Mouse (Mus musculus) urinary bladder, adult 2 months (tissue): ENCODE data around the gene Ndufb2. TPM values are rescaled to one million over a fixed set of nuclear protein-coding genes. Genes with fewer than 3 reads are reported as not detected.

Experiments
- DNase-seq: peaks from one replicate; pipeline ENCODE4 v3.0.0; 2022; ENCODE audit warnings: low spot score
- polyA plus RNA-seq: library from polyadenylated mRNA; depleted of rRNA; stranded (reverse); fragments of >200 nt; gene quantifications from 2 replicates; pipeline ENCODE4 v1.2.3, GENCODE M21; 2012; rRNA removed

Gene Ndufb2
- 141 and 189 TPM in 2 replicates for polyA plus RNA-seq

DNA sequence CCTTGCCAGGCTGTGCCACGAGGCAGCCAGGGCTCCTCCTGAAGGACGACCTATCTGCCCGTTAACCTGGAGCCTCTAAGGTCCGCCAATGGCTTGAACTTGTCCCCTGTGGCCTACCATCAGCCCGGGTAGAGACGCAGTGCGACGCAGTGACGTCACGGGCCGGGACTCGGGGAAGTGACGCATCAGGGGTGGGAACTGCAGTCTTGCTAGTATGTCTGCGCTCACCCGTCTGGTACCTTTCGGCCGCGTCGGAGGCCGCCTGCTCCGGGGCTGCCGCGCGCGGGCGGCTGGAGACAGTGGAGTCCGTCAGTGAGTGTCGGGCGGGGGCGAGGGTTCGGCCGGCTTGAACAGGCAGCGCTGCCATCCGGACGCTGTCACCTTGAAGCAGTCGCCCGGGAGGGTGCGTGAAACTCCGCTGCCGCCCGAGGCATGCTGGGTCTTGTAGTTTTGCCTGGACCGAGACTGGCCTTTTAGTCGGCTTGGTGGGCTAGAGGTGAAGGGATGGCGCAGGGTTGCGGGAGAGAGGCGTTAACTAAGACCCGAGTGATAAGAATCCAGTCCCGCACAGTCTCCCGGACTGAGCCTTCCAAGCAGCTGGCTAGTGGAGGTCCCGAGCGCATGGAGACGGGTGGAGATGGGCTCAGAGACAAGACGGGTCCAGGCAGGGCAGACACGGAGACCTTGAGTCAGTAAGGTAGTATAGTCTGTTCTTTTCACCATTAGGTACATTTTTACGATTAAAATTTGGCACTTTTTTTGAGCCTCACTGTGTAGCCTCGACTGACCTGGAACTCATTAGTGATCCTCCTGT lies at the start of gene Ndufb2:
Gene Ndufb2 (plus strand): TSS at position 174 of the 814 bp plus-strand sequence.
- DNase-seq: peak; percentile 94

DNA sequence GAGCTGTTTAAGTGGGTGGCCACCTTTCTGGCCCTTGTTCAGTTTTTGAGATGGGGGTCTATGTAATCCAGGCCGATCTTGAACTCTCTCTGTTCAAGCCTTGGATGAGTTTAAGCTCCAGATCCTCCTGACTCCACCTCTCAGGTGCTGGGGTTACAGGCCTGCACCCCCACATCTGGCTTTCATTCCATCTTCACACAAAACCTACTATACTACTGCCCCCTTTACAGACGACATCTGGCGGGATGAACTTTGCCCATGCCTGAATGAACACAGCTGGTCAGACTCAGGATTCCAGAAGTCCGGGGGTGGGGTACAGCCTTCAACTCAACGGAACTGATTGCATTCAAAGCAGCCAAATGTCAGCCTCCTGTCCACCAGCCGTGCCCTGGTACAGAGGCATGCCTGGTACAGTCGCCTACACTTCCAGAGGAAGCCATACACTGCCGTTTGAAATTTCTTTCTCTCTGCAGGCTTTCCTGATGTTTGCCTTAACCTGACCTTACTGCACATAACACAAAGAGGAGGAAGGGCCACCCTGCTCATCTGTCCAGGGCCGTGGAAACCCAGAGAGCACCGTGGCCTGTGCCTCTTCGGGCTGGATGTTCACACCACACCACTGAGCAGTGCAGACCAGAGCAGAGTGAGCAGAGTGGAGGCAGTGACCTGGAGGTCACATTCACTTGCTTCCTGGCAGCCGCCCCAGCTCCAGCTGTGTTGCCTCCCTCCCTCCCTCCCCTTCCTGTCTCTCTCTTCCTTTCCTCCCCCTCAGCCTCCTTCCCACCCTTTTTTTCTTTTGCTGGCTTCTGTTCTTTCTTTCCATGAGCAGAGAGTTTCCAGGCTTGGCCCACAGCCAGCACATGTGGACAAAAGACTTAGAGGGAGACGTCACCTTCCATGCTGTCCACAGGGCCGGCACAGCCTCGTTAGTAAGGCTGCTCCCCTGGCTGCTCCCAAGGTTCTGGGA lies 49.5 kb upstream of the Ndufb2 start:
- no peak for DNase-seq

DNA sequence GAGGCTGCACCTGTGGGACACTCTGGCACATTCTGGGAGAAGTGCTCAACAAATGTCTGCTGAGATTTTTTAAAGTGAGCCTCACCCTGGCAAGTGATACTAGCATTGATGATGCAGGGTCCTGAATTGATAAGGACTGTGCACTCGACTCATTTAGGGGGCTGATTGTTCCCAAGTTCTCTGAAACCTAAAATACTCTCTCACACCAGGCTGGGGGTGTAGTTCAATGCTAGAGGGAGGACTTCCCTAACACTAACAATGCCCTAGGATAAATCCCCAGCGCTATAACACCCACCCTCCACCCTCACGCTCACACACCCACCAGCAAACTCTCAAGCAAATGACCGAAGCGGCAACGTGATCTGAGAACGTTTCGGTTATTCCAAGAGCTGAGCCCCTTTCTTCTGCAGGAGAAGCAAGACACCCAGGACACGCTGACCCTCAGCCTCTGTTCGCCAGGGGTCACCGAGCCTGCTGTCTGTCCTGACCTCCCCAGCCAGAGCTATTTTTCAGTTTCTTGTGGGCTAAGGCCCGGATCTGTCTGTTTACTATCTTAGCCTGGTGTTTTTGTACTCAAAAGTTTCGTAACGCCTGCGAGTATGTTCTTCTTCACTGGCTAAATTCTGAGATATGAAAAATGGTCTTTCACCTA lies 48.5 kb upstream of the Ndufb2 start:
- DNase-seq: no peak

DNA sequence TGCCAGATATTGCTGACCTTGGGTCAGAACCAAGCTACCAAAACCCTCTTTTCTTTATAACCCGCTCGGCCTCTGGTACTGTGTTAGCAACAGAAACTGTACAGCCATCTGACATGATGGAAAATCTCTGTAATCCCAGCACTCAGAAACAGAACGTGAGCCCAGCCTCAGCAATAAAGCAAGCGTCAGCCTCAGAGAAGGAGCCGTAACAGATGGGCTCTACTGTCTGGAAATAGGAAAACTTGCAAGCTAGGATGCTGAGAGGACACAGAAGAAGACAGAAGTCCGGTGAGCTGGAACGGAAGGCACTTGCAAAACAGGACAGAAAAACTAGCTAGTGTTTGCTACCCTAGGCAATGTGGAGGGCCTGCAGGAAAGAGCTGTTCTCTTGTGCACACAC lies 46.9 kb upstream of the Ndufb2 start:
- DNase-seq: no peak

DNA sequence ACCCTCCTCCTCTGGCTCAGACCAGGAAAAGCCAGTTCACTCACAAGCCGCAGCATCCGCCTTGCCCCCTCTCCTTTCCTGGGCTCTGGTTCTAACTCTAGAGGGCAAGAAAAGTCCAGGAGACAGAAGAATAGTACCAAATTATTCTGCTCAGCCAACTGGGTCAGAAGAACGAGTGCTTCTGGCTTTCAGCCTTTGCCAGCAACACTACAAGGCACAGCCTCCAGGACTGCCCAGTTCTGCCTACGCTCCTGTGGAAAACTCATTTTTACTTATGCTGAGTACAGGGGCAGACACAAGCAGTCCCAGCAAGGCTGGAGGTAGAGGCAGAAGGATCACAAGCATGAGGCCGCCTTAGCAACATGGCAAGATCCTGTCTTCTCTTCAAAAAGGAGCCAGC lies 44.3 kb upstream of the Ndufb2 start:
- DNase-seq: no peak

DNA sequence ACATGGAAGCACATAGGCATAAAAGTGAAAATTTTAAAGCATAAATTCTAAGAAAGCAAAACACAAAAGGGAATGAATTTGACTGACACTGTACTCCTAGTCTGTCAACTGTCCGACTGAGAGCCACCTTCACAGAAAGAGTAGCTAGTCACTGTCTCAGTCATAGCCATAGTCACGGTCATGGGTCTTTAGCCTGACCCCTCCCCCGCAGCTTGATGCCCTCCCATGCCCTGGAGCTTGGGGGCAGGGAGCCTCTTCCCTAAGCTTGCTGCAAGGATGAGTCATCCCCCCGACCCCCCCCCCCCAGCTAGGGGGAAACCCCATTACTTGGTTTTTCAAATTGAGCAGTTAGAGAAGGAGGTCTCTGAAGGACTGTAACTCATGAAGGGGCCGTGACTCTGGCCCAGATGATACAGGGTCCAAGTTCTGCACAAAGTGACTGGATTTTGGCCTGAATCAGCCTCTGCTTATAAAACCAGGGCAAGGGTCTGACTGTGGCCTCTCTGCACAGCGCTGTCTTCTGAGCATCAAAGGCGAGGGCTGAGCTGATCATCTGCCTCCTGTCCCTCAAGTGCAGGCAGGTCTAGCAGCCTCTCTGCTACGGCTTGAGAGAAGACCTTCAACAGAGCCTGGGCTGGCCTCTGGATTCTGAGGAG lies 40.3 kb upstream of the Ndufb2 start:
- DNase-seq: no peak

DNA sequence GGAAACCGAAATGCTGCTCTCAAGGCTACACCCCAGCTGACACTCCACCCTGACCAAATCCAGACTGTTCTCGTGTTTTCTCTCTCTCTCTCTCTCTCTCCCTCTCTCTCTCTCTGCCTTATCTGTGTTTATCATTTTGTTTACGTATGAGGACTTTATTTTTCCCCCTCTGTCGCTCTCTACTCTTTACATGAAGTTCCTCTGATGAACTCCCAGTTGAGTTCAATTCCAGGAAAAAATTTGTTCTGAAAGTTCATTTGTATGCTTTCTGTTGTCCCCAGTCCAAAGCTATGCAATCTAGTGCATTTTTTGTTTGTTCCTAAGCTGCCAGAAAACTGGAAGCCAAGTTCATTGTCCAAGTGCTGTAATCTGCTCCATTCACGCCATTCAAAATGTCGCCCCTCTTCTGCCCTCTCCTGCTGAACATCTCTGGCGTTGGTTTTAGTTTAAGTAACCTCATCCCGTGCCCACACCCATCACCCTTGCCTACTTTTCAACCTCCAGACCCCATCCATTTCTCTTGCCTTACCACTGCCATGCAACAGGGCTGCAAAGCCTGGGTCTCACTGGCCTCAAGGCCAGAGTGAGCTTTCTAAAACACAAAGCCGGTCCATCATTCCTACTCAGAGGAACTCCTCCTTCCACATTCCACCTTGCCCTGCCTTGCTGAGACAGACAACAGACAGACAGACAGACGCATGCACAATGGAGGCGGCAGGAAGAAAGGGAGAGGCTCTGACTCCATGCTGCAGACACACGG lies 37.3 kb upstream of the Ndufb2 start:
- no peak for DNase-seq

DNA sequence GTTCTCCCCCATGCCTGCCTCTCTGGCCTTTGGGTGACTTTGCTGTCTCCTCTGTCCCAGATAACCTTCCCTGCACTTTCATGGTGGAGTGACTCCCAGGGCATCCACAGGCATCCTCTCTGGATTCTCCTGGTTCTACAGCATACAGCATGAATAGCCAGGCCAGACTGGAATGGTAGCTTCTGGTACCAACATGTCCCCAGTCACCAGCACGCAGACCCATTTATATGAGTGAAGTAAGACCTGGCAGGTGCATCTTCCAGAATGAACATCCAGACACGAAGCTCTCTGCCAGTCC lies 36.8 kb upstream of the Ndufb2 start:
- DNase-seq: no peak

DNA sequence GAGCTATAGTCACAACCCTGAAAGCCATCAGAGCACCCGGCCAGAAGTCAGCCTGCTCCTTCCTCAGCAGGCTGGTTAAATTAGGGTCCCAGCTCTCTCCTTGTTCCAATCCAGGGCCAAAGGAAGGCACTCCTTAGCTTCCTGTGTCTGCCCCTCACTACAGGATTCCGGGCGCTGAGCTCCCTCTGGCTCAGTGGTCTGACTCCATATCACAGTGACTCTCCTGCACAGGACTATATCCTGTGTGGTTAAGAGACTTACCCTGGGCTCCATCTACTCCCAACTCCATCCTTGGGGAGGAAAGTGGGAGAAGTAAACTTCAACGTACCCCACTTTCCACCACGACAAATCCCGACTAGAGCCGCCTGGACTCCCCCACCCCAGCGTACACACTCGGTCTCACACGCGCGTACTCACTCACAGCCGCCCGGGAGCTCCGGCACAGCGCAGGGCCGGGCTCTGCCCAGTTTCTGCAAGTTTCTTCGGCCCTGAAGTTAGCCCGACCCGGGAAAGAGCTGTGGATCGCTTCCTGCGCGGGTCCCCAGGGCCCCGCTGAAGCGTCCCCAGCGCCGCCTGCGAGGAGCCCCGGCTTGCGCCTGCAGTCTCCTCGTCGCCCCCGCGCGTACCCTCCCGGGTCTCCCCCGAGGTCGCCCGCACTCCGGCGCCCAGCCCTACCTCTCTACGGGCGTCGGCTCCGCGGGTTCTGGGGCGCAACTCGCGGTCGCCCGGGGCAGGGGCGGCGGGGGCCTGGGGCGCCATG lies 35.3 kb upstream of the Ndufb2 start:
- no peak for DNase-seq

DNA sequence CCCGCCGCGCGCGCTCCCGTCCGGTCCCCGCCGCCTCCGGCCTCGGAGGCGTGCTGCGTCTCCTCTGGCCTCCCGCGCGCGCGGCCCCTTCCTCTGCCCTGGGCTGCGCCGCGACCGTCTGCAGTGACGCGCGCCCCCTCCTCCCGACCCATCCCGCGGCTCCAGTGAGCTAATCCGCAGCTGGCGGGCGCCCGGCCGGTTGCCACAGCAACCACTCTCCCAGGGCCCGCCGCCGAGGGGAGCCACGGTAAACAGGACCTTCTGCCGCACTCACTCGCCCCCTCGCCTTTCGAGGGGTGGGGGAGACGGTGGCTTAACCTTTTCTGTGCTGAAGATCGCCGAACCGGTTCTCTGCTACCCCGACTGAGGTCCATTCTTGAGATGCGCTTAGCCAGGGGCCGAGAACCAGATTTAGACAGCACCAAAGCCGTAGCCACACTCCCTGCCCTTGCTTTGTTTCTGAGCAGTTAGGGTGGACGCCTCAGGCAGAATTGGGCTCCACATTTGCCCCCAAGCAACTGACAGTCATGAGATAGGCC lies 34.6 kb upstream of the Ndufb2 start, which contains the start of gene Dennd2a:
Gene Dennd2a (minus strand): TSS at position 145 of the 539 bp plus-strand sequence.
- DNase-seq: peak; percentile 37

DNA sequence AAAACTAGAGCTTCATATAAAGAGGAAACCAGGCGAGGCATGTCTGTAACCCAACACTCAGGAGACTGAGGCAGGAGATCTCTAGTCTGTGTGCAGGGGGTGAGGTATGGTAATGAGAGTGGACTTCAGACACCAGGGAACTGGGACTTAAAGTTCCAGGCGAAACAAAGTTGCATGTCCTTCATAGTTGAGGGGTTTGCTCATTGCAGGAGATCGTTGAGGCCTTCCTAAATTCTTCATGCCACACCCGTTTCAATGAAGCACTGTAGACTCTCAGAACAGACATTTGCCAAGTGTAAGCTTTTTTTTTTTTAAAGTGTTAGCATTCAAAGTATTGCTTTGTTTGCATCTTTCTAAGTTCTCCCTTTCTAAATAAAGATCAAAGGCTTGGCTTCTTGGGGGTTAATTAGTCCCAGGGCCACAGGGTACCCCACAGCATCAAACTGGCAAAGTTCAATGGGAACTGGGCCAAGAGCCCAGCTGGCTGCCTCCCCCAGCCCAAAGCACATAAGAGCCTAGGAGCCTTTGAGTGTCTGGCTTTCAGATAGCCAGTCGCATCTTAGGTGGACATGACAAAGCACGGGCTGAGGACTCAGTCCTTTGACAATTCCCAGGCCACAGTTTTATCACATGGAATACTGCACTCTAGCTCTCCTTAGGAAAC lies 33.0 kb upstream of the Ndufb2 start:
- no peak for DNase-seq

DNA sequence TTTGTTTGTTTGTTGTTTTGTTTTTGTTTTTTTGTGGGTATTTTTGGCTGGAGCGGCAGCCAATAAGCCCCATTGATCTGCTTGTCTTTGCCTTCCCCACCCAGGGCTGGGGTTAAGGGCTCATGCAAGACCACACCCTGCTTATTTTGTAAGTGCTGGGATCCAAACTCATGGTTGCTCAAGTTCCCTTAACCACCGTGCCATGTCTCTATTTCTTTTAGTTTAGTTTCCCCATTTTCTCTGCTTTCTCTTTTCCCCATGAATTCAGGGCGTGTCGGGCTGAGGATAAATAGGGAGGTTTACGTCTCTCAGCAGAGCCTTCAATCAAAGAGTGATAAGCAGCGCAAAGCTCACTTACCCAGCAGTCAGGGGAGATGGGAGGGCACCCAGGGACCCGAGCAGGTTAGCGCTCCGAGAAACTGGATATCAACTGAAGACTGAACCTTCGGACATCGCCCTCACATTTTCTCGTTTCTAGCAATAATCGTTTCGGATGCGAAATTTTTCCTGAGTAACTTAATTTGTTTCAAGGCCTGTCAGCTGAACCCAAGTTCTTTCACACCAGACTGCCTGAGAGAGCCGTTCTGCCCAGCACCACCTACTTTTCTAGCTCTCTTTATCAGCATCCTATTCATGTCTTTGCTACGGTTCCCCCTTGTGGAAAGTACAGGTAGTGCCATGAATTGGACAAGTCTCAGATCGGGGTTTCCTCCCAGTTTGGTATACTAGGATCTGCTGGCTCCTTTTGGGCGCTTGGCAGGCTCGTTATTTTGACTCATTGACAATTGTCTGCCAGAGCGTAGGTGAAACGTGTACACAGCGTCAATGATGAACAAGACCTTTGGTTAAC lies 30.0 kb upstream of the Ndufb2 start:
- DNase-seq: no peak

DNA sequence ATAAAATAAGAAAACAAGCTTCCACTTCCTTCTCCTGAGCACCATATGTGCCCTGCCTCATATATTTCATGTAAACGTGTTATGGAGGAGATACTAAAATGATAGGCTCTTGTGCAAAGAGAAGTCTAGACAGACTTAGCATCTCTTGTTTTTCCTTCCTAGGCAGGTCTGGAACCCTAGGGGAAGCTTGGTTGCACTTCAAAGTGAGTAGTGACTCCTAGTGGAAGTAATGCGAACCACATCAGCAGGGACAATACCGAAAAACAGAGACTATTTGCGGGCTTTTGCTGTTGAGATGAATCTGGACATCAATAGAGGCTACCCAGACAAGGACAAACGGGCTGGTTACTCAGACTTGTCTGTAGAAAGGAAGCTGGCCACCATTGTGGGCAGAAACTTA lies 24.8 kb upstream of the Ndufb2 start:
- DNase-seq: no peak

DNA sequence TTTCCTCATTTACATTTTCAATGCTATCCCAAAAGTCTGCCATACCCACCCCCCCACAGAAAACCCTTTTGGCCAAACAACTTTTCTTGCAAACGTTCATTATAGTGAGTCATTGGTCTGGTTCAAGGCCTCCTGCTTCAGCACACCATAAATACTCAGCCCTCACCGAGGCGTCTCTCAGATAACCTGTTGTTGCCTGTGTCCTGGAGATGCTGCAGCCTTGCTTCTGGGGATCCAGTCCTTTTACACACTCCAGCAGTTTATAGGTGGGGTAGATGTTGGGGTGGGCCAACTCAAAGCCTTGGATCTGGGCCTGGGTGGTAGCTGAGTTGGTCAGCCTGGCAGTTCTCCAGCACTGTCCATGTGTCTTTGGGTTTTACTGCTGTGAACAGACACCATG lies 21.9 kb upstream of the Ndufb2 start:
- DNase-seq: no peak

DNA sequence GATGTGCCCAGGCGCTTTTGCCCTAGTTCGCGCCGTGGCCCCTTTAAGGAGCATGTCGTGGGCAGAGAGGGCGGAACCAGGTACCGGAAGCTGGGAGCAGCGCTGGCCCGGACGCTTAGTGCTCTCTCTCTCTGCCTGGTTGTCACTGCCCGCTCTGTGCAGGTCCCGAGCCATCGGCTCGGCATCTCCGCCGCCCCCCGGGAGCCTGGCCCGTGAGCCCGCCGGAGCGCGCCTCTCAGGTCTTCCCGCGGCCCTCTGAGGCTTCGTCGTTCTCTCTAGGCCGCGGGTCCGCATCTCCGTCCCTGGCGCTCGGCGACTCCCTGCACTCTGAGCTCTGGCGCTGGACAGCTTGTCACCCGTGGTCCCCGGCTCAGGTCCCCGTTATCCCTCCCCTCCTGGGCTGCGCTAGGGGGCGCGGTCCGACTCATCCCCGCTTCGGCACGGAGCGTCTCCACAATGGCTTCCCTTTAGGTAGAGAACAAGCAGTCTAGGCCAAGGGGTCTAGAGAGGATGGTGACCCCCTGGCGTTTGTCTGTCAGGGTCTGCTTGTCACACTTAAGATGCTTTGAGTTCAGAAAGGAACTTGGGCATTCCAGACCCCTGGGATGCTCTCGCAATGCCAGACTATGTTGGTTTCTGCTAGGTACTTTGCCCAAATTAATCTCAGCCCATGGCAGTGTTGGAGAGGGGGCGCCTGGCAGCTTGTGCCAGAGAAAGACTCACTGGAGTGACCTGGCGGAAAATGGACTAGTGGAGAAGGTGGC lies 18.4 kb upstream of the Ndufb2 start, which contains the start of gene Adck2:
Gene Adck2 (plus strand): TSS at position 83 of the 764 bp plus-strand sequence.
- DNase-seq: peak; percentile 55

DNA sequence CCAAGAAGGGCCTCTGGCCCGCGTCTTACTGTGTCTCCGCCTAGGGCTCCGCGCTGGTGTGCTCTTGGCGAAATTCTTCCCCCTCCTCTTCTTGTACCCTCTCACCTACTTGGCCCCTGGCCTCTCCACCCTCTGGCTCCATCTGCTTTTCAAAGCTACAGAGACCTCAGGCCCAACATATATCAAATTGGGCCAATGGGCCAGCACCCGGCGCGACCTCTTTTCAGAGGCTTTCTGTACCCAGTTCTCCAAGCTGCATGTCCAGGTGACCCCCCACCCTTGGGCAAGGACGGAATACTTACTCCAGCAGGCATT lies 17.9 kb upstream of the Ndufb2 start:
- DNase-seq: no peak

DNA sequence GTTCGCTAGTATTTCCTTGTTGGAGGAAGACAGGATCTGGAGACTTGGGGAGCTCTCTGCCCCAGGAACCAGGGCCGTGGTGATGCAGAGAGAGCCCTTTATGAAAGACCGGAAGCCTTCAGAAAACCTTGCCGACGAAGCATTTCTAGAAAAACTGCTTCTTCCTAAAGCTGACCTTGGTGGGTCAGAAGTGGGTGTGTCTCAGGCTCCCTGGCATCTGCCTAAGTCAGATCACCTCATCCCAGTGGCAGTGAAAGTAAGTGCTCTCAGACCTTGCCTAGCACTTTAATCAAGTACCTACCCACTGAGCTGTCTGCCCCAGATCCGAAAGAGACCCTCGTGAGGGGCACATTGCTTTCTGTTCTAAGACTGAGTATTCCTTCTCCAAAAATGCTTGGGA lies 17.4 kb upstream of the Ndufb2 start:
- DNase-seq: no peak

DNA sequence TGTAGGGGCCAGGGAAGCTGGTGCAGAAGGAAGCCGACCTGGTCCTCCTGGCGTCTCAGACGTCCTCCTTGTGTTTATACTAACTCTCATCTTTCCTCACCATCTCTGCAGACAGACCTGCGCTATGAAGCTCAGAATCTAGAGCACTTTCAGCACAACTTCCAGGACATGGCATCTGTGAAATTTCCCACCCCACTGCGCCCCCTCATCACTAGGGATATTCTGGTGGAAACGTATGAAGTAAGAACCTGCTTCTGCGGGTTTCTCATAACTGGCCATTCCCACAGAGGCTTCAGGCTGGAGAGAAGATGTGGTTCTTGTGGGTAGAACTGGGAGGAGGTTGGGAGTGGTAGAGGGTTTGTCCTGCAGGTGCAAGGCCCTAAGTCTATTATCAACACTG lies 12.8 kb upstream of the Ndufb2 start:
- no peak for DNase-seq
